Mouse (Mus musculus) ES-Bruce4 (cell line): ENCODE measurements around the gene Apoc4. TPM values are rescaled to one million over a fixed set of nuclear protein-coding genes. Genes with fewer than 3 reads are reported as not detected.

Experiments used
- H3K27ac ChIP-seq: 2 replicates; pipeline ENCODE4 v1.5.1; 2012; ENCODE audit warnings: low read length, inconsistent platforms; ENCODE audit not compliant: insufficient read depth
- H3K27me3 ChIP-seq: 2 replicates; pipeline ENCODE4 v1.6.1; 2012; ENCODE audit warnings: mild to moderate bottlenecking, low read length, inconsistent platforms; ENCODE audit not compliant: control insufficient read depth, poor library complexity, insufficient read depth, severe bottlenecking
- H3K36me3 ChIP-seq: 2 replicates; pipeline ENCODE4 v1.6.1; 2012; ENCODE audit warnings: inconsistent platforms, mild to moderate bottlenecking, low read length, moderate library complexity; ENCODE audit not compliant: control insufficient read depth, poor library complexity, insufficient read depth, severe bottlenecking
- H3K4me1 ChIP-seq: one replicate; pipeline ENCODE4 v1.8.1; 2011; ENCODE audit warnings: low read length; ENCODE audit not compliant: control insufficient read depth, insufficient read depth
- H3K4me3 ChIP-seq: 2 replicates; pipeline ENCODE4 v1.5.1; 2011; ENCODE audit warnings: low read depth, mild to moderate bottlenecking, low read length
- H3K9ac ChIP-seq: 2 replicates; pipeline ENCODE4 v1.6.1; 2012; ENCODE audit warnings: low read depth, mild to moderate bottlenecking, inconsistent platforms; ENCODE audit not compliant: poor library complexity, severe bottlenecking
- H3K9me3 ChIP-seq: replicated peaks from 2 replicates; pipeline ENCODE4 v1.6.1; 2012; ENCODE audit warnings: mild to moderate bottlenecking, low read length, inconsistent platforms; ENCODE audit not compliant: control insufficient read depth, poor library complexity, insufficient read depth, severe bottlenecking
- CTCF ChIP-seq: IDR thresholded peaks from one replicate; pipeline ENCODE4 v1.8.1; 2011; ENCODE audit warnings: low read depth, low read length
- EP300 ChIP-seq: IDR thresholded peaks from 2 replicates; pipeline ENCODE4 v1.6.1; 2011; ENCODE audit warnings: low read depth, low read length; ENCODE audit not compliant: insufficient read depth
- POLR2A ChIP-seq: IDR thresholded peaks from one replicate; pipeline ENCODE4 v1.8.1; 2011; ENCODE audit warnings: low read length; ENCODE audit not compliant: insufficient read depth
- polyA plus RNA-seq: library from polyadenylated mRNA; stranded (reverse); fragments of >200 nt; gene quantifications from 2 replicates; pipeline ENCODE4 v1.2.4, GENCODE M21; 2011; ENCODE audit warnings: low read depth; ENCODE audit not compliant: missing spikeins, insufficient read depth, insufficient read length

Apoc4 gene
- polyA plus RNA-seq, 1 experiment: 1.1 TPM

GRCm38 (mm10) chr7:19717346-19717745 is 36.1 kb upstream of the Apoc4 start:
- H3K36me3 ChIP-seq: peaks cover 14% of the 10 kb centered on the region
- H3K27ac ChIP-seq: no peak overlapping the region
- H3K4me3 ChIP-seq: no peak overlapping the region
- H3K4me1 ChIP-seq: no peaks in the 10 kb centered on the region
- H3K27me3 ChIP-seq: no peaks in the 10 kb centered on the region
- no peak overlapping the region for H3K9ac ChIP-seq
- TF ChIP-seq POLR2A (no peak), CTCF (no peak), EP300 (no peak)
- no peaks in the 10 kb centered on the region; the same call in 1 of the 2 replicates for H3K9me3 ChIP-seq

- H3K27ac ChIP-seq: peak overlapping the region; percentile 98
- TF ChIP-seq POLR2A: no peak
- no peak for TF ChIP-seq CTCF
- no peak for TF ChIP-seq EP300
- no peaks in the 10 kb centered on the region for H3K27me3 ChIP-seq
- H3K9ac ChIP-seq: peak overlapping the region; percentile 80
- no peaks in the 10 kb centered on the region for H3K4me1 ChIP-seq
- H3K36me3 ChIP-seq: peaks cover 18% of the 10 kb centered on the region
- H3K4me3 ChIP-seq: no peak overlapping the region
- H3K9me3 ChIP-seq: no peaks in the 10 kb centered on the region; the same call in 1 of the 2 replicates
These were observed 35.5 kb upstream of the Apoc4 start for GRCm38 (mm10) chr7:19716822-19717221.

GRCm38 (mm10) chr7:19716055-19716682 is 34.9 kb upstream of the Apoc4 start:
- TF ChIP-seq CTCF (no peak), POLR2A (no peak)
- Histone ChIP-seq H3K27ac (peak overlapping the region; percentile 98), H3K9ac (peak overlapping the region; percentile 80), H3K4me1 (no peaks in the 10 kb centered on the region), H3K4me3 (peak overlapping the region; percentile 86), H3K9me3 (no peaks in the 10 kb centered on the region; the same call in 1 of the 2 replicates), H3K27me3 (no peaks in the 10 kb centered on the region), H3K36me3 (peaks cover 23% of the 10 kb centered on the region)

- Histone ChIP-seq H3K4me3 (peak within 1 kb of the TSS; percentile 97), H3K9me3 (no peaks in the 10 kb centered on the region), H3K9ac (peak within 1 kb of the TSS; percentile 96), H3K36me3 (peaks cover 28% of the 10 kb centered on the region), H3K27me3 (no peaks in the 10 kb centered on the region), H3K4me1 (no peaks in the 10 kb centered on the region), H3K27ac (peak within 1 kb of the TSS; percentile 98)
- TF ChIP-seq CTCF: no peak
- no peak for TF ChIP-seq EP300
- no peak for TF ChIP-seq POLR2A
These were observed 34.2 kb upstream of the Apoc4 start, which contains the start of gene Tomm40 for GRCm38 (mm10) chr7:19715239-19716054. Gene Tomm40 (minus strand): TSS chr7:19715438.

- peaks cover 32% of the 10 kb centered on the region for H3K36me3 ChIP-seq
- H3K4me3 ChIP-seq: peak overlapping the region; percentile 97
- H3K4me1 ChIP-seq: no peaks in the 10 kb centered on the region
These were observed 33.6 kb upstream of the Apoc4 start for GRCm38 (mm10) chr7:19714836-19715235.

GRCm38 (mm10) chr7:19713598-19713997 is 32.3 kb upstream of the Apoc4 start:
- peaks cover 44% of the 10 kb centered on the region for H3K36me3 ChIP-seq
- H3K9ac ChIP-seq: peak overlapping the region; percentile 96; the same call in 1 of the 2 replicates
- H3K4me1 ChIP-seq: no peaks in the 10 kb centered on the region
- H3K9me3 ChIP-seq: no peaks in the 10 kb centered on the region
- no peak for TF ChIP-seq POLR2A
- no peak for TF ChIP-seq CTCF
- TF ChIP-seq EP300: no peak
- no peaks in the 10 kb centered on the region for H3K27me3 ChIP-seq
- H3K4me3 ChIP-seq: no peak overlapping the region
- no peak overlapping the region for H3K27ac ChIP-seq

More at GRCm38 (mm10) chr7:19714836-19715235, 33.6 kb upstream of the Apoc4 start:
- peak overlapping the region; percentile 41 for H3K27ac ChIP-seq
- no peaks in the 10 kb centered on the region for H3K27me3 ChIP-seq
- TF ChIP-seq CTCF: no peak
- no peak for TF ChIP-seq EP300
- no peak for TF ChIP-seq POLR2A
- H3K9me3 ChIP-seq: no peaks in the 10 kb centered on the region
- peak overlapping the region; percentile 96 for H3K9ac ChIP-seq
